Mouse (Mus musculus): ENCODE data around the gene Psmb5. TPM values are rescaled to one million over a fixed set of nuclear protein-coding genes. Genes with fewer than 3 reads are reported as not detected.

The Psmb5 gene
- total RNA-seq, 2 experiments from 2014 or later: 195 to 201 TPM

GRCm38 (mm10) chr14:54569451-54570392 lies 48.1 kb downstream of the Psmb5 start:
- peak; percentile 33 for DNase-seq (ENCODE audit: low spot score)
- intact Hi-C loops (cut with DNase I): loop anchor here (1.0 to 10.0 kb wide), 3 partner anchors 72 to 345 kb away; partner anchors contain the start of genes Cdh24 and Gm29776

GRCm38 (mm10) chr14:54568694-54569414 lies 49.0 kb downstream of the Psmb5 start:
- intact Hi-C loops (cut with DNase I): loop anchor here (1.0 to 5.0 kb wide), 2 partner anchors 72 to 128 kb away; partner anchors contain the start of genes Cdh24 and Gm29776
- peak; percentile 45 for DNase-seq (ENCODE audit: low spot score)

Small RNA genes within 50 kb of the gene (microRNA-seq; reads per million reads assigned to microRNA genes)
- gene Mir686 (not detected), gene Mir6948 (not detected)

Other genes starting within 250 kb of the Psmb5 start
- gene Slc7a7, start 200.2 kb downstream of the Psmb5 start, total RNA-seq (2021): 1 to 10 TPM; 7.7 to 7.9 TPM
- gene Mrpl52, start 191.1 kb downstream of the Psmb5 start, total RNA-seq (2021): 100 to 1,000 TPM; 114 to 121 TPM
- gene Mmp14, start 186.4 kb downstream of the Psmb5 start, total RNA-seq (2021): 10 to 100 TPM; 16.5 to 23.6 TPM
- 10 to 100 TPM; 53.9 to 59.8 TPM for gene Lrp10, start 153.9 kb downstream of the Psmb5 start, total RNA-seq (2021)
- not detected for gene Rem2, start 141.9 kb downstream of the Psmb5 start, total RNA-seq (2021)
- 10 to 100 TPM; 30.3 to 31.7 TPM for gene Prmt5, start 100.5 kb downstream of the Psmb5 start, total RNA-seq (2021)
- 1 to 10 TPM; 3.2 to 3.6 TPM for gene Haus4, start 63.4 kb downstream of the Psmb5 start, total RNA-seq (2021)
- gene Ajuba, start 40.5 kb downstream of the Psmb5 start, total RNA-seq (2021): 1 to 10 TPM; 6.0 to 6.5 TPM
- 1 to 10 TPM; 3.7 to 4.0 TPM for gene 4931414P19Rik, start 12.0 kb downstream of the Psmb5 start, total RNA-seq (2021)
- gene Psmb11, start 3.4 kb upstream of the Psmb5 start, total RNA-seq (2021): not detected
- not detected for gene Gm17606, start 22.9 kb upstream of the Psmb5 start, total RNA-seq (2021)
- gene Cdh24, start 23.3 kb upstream of the Psmb5 start, total RNA-seq (2021): under 1 TPM; 0.31 to 0.39 TPM
- gene 1700123O20Rik, start 68.2 kb upstream of the Psmb5 start, total RNA-seq (2021): 10 to 100 TPM; 15.5 to 16.0 TPM
- gene Acin1, start 68.9 kb upstream of the Psmb5 start, total RNA-seq (2021): 10 to 100 TPM; 78.7 to 80.9 TPM
- gene Gm29776, start 80.8 kb upstream of the Psmb5 start, total RNA-seq (2021): not detected
- gene Cebpe, start 94.2 kb upstream of the Psmb5 start, total RNA-seq (2021): not detected
- 1 to 10 TPM; 2.4 to 2.8 TPM for gene Slc7a8, start 163.9 kb upstream of the Psmb5 start, total RNA-seq (2021)
- gene Rnf212b, start 196.1 kb upstream of the Psmb5 start, total RNA-seq (2021): not detected

All from heart, postnatal 25 days (tissue).